ENCODE assay signal across 11 mouse cellular contexts in the genomic region with DNA sequence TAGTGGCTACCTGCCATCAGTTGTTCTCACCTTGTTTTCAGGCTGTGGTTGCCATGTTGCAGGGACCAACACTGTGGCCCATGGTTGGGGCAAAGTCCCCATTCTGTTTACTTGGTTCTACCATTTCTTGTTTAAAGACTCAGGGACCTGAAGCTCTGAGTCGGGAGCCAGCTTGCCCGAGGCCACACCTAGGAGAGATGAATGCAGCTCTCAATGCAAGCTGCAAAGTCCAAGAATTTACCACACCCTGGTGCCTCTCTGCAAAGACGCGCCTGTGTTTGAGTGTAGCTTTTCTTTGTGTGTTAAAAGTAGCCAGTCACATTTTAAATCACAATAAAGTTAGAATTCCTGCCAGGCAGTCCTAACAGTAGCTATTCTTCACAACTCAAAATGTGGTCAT.
"Had no signal": no experiment of that assay in that cellular context is flagged by ENCODE, and none has a peak within 500 bp of the region (broad histone marks: within the 10 kb centered on the region; RNA-seq: fewer than 3 reads in every experiment).

No protein-coding gene starts in this region.

- H3K36me3 ChIP-seq: kidney, embryonic 15.5 days; limb, embryonic 13.5 days; liver, embryonic 15.5 days; midbrain, embryonic 13.5 days had no signal

- H3K9ac ChIP-seq: kidney, embryonic 15.5 days; limb, embryonic 13.5 days; liver, embryonic 15.5 days; midbrain, embryonic 13.5 days had no signal

- H3K4me3 ChIP-seq: kidney, embryonic 15.5 days; left cerebral cortex, adult 2 months; limb, embryonic 13.5 days; liver, embryonic 15.5 days; midbrain, embryonic 13.5 days had no signal

- DNase-seq: kidney, adult 2 months; kidney, postnatal 14 days; lung, adult 2 months; lung, postnatal 36 days; thymus, postnatal 4 days had no signal

- H3K27ac ChIP-seq: kidney, embryonic 15.5 days; left cerebral cortex, adult 2 months; limb, embryonic 13.5 days; liver, embryonic 15.5 days; midbrain, embryonic 13.5 days had no signal

- ATAC-seq: lung, postnatal 0 days; midbrain, embryonic 13.5 days had no signal

- H3K27me3 ChIP-seq: kidney, embryonic 15.5 days; limb, embryonic 13.5 days had no signal

- H3K9me3 ChIP-seq: kidney, embryonic 15.5 days; liver, embryonic 15.5 days; midbrain, embryonic 13.5 days had no signal

- H3K4me2 ChIP-seq: kidney, embryonic 15.5 days; limb, embryonic 13.5 days; liver, embryonic 15.5 days; midbrain, embryonic 13.5 days had no signal
